ENCODE assay signal across 35 mouse cellular contexts in the genomic region with DNA sequence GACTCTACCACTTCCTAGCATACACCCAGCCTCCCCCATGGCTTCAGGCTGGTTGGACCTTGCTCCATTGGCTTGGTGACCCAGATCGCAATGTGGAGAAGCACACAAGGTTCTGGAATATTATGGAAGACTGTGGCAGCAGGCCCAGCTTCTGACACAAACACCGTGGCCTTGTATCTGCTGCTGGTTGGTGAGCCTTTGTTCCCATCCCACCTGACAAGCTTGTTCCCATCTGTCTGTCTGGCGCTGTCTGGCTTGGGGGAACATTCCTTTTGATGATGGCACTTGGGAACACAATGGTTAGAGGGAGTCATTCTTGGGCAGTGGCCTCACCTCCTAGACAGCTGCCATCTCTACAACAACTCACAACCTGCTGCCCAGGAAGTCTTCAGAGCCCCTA. TPM values are rescaled to one million over a fixed set of nuclear protein-coding genes. Genes with fewer than 3 reads are reported as not detected.
DNase-seq lines count a peak whose midpoint lies in the region; ATAC-seq and TF ChIP-seq lines count a peak whose summit lies in the region.
"Had no signal": no experiment of that assay in that cellular context is flagged by ENCODE, and none has a peak within 500 bp of the region (broad histone marks: within the 10 kb centered on the region; RNA-seq: fewer than 3 reads in every experiment).

No protein-coding gene starts in this region.

- no peak for TF ChIP-seq CTCF in liver, postnatal 0 days (IDR thresholded peaks at IDR 0.05; ENCODE audit: low read depth)
- TF ChIP-seq CTCF in brain, embryonic 14.5 days (IDR thresholded peaks at IDR 0.05; ENCODE audit: borderline replicate concordance, extremely low read depth, insufficient read depth, insufficient read length): no peak

- 77% methylated on average over 3 of the region's 3 CpGs for WGBS in heart, embryonic 10.5 days
- WGBS in liver, postnatal 0 days (ENCODE audit: insufficient replicate concordance): 78% methylated on average over 3 of the region's 3 CpGs
- WGBS in liver, embryonic 11.5 days: 82% methylated on average over 3 of the region's 3 CpGs
- 91% methylated on average over 3 of the region's 3 CpGs for WGBS in limb, embryonic 12.5 days

- H3K9ac ChIP-seq in liver, postnatal 0 days (replicated peaks): no peak overlapping the region
- no peak overlapping the region for H3K9ac ChIP-seq in liver, embryonic 11.5 days (ENCODE audit: low read depth, low read length)
- H3K9ac ChIP-seq in limb, embryonic 12.5 days (replicated peaks): no peak overlapping the region
- H3K9ac ChIP-seq: forebrain, embryonic 13.5 days; heart, embryonic 15.5 days; stomach, embryonic 15.5 days had no signal

- intact Hi-C loops in heart, postnatal 25 days (cut with DNase I): no loop called here

- no peak for TF ChIP-seq POLR2A in brain, embryonic 14.5 days (IDR thresholded peaks at IDR 0.05; ENCODE audit: borderline replicate concordance, extremely low read depth, insufficient read depth, insufficient read length, poor library complexity, severe bottlenecking)

- H3K36me3 ChIP-seq in heart, embryonic 10.5 days: peaks cover 24% of the 10 kb centered on the region
- H3K36me3 ChIP-seq in liver, postnatal 0 days (replicated peaks; ENCODE audit: insufficient read depth, low read length): no peaks in the 10 kb centered on the region
- no peaks in the 10 kb centered on the region for H3K36me3 ChIP-seq in liver, embryonic 11.5 days (ENCODE audit: control insufficient read depth, insufficient read depth, low read length)
- peaks cover 32% of the 10 kb centered on the region for H3K36me3 ChIP-seq in limb, embryonic 12.5 days
- H3K36me3 ChIP-seq: G1E; heart, embryonic 15.5 days; stomach, embryonic 15.5 days had no signal

- H3K4me1 ChIP-seq in heart, embryonic 10.5 days: peaks cover 96% of the 10 kb centered on the region
- peaks cover 3% of the 10 kb centered on the region; the same call in 1 of the 2 replicates for H3K4me1 ChIP-seq in liver, postnatal 0 days (ENCODE audit: insufficient read depth)
- peaks cover 11% of the 10 kb centered on the region for H3K4me1 ChIP-seq in liver, embryonic 11.5 days (replicated peaks; ENCODE audit: control insufficient read depth, insufficient read depth, low read length)
- H3K4me1 ChIP-seq in limb, embryonic 12.5 days (replicated peaks): peaks cover 56% of the 10 kb centered on the region

- 0 out of 2 replicates have a peak, but pooled peaks have one; percentile 17 for ATAC-seq in liver, postnatal 0 days
- no peak for ATAC-seq in liver, embryonic 11.5 days (replicated peaks; ENCODE audit: low FRiP score)
- ATAC-seq in limb, embryonic 12.5 days (ENCODE audit: insufficient number of reproducible peaks, insufficient read depth, low FRiP score, low TSS enrichment, low read depth): no peak
- ATAC-seq: activated CD4-positive, CD25-positive, alpha-beta regulatory T cell, adult 4 months; forebrain, embryonic 13.5 days; intestine, postnatal 0 days; midbrain, embryonic 16.5 days had no signal

- DNase-seq in heart, embryonic 10.5 days (ENCODE audit: low spot score): no peak
- DNase-seq in heart, postnatal 25 days (ENCODE audit: low spot score): no peak
- no peak for DNase-seq in liver, postnatal 0 days
- DNase-seq in liver, embryonic 11.5 days (ENCODE audit: low spot score): no peak
- peak; percentile 59 for DNase-seq in brain, embryonic 14.5 days (ENCODE audit: low read depth)
- no peak for DNase-seq in cerebellum, adult 8-10 months
- DNase-seq in urinary bladder, postnatal 36 days (ENCODE audit: low spot score in 2 of 2): no peak
- DNase-seq: adrenal gland, postnatal 14 days; cerebellum, adult 9-11 months; gastrocnemius, adult 2 months; heart, postnatal 4 days; kidney, postnatal 25 days; lung, adult 18-20 months; lung, postnatal 10 days; right cerebral cortex, adult 18-20 months; right cerebral cortex, postnatal 4 days; thymus, postnatal 36 days had no signal

- no peak overlapping the region for H3K4me2 ChIP-seq in liver, postnatal 0 days (ENCODE audit: low read depth, low read length)
- H3K4me2 ChIP-seq in liver, embryonic 11.5 days: no peak overlapping the region
- H3K4me2 ChIP-seq in limb, embryonic 12.5 days: no peak overlapping the region
- H3K4me2 ChIP-seq: forebrain, embryonic 13.5 days; heart, embryonic 15.5 days; stomach, embryonic 15.5 days had no signal

- H3K27me3 ChIP-seq in heart, embryonic 10.5 days (ENCODE audit: insufficient read depth, poor library complexity, severe bottlenecking): no peaks in the 10 kb centered on the region
- H3K27me3 ChIP-seq in liver, postnatal 0 days (ENCODE audit: insufficient read depth, low read length): no peaks in the 10 kb centered on the region
- H3K27me3 ChIP-seq in liver, embryonic 11.5 days (replicated peaks; ENCODE audit: control insufficient read depth, insufficient read depth, low read length): no peaks in the 10 kb centered on the region
- H3K27me3 ChIP-seq in limb, embryonic 12.5 days: no peaks in the 10 kb centered on the region; the same call in 1 of the 2 replicates
- H3K27me3 ChIP-seq: heart, embryonic 15.5 days; stomach, embryonic 15.5 days had no signal

- H3K4me3 ChIP-seq in heart, embryonic 10.5 days: no peak overlapping the region
- no peak overlapping the region for H3K4me3 ChIP-seq in liver, postnatal 0 days (ENCODE audit: low read depth, low read length)
- H3K4me3 ChIP-seq in liver, embryonic 11.5 days (ENCODE audit: low read depth, low read length): no peak overlapping the region
- H3K4me3 ChIP-seq in limb, embryonic 12.5 days (replicated peaks): no peak overlapping the region
- H3K4me3 ChIP-seq: erythroblast, embryonic 14.5 days; forebrain, embryonic 13.5 days; gastrocnemius, adult 2 months; heart, embryonic 15.5 days; stomach, embryonic 15.5 days had no signal

- H3K9me3 ChIP-seq in heart, embryonic 10.5 days: no peaks in the 10 kb centered on the region
- no peaks in the 10 kb centered on the region for H3K9me3 ChIP-seq in liver, postnatal 0 days (ENCODE audit: low read length)
- no peaks in the 10 kb centered on the region for H3K9me3 ChIP-seq in liver, embryonic 11.5 days (ENCODE audit: control insufficient read depth, low read length)
- no peaks in the 10 kb centered on the region for H3K9me3 ChIP-seq in limb, embryonic 12.5 days
- H3K9me3 ChIP-seq: forebrain, embryonic 13.5 days; G1E; heart, embryonic 15.5 days; stomach, embryonic 15.5 days had no signal

- TF ChIP-seq EP300 in liver, postnatal 0 days (IDR thresholded peaks at IDR 0.05; ENCODE audit: low read depth): no peak

- 0 out of 2 replicates have a peak overlapping the region, but pooled peaks have one; percentile 30 for H3K27ac ChIP-seq in heart, embryonic 10.5 days
- no peak overlapping the region for H3K27ac ChIP-seq in liver, postnatal 0 days (ENCODE audit: low read depth)
- H3K27ac ChIP-seq in liver, embryonic 11.5 days (ENCODE audit: low read depth, low read length): no peak overlapping the region
- H3K27ac ChIP-seq in limb, embryonic 12.5 days: peak overlapping the region; percentile 64
- H3K27ac ChIP-seq: gastrocnemius, adult 2 months; heart, embryonic 15.5 days; stomach, embryonic 15.5 days had no signal

RNA-seq across cellular contexts. Expression of a gene that starts 12.6 kb away (rescaled TPM):
- 11.1 and 11.8 TPM in 2 replicates for polyA plus RNA-seq in heart, embryonic 10.5 days (2016; fragmentation: Nextera tagmentation; extraction: Ambion mirVana)
- total RNA-seq in heart, postnatal 25 days (2021): 1 to 10 TPM; 6.9 to 7.3 TPM
- polyA plus RNA-seq in liver, postnatal 0 days (2015; fragmentation: Nextera tagmentation; extraction: Ambion mirVana): 0.15 and 0.17 TPM in 2 replicates
- 2.6 and 3.2 TPM in 2 replicates for polyA plus RNA-seq in liver, embryonic 11.5 days (2014; fragmentation: Nextera tagmentation; extraction: Ambion mirVana)
- polyA plus RNA-seq in brain, embryonic 14.5 days (2012; rRNA removed): 90.4 and 118 TPM in 2 replicates
- polyA plus RNA-seq in limb, embryonic 12.5 days (2016; fragmentation: Nextera tagmentation; extraction: Ambion mirVana): 10.1 and 11.6 TPM in 2 replicates
- total RNA-seq: liver, adult 2 months had no signal
- polyA plus RNA-seq: activated CD4-positive, CD25-positive, alpha-beta regulatory T cell, adult 4 months; G1E had no signal

RNA-seq across cellular contexts. Expression of a gene that starts 33.4 kb away (rescaled TPM):
- polyA plus RNA-seq in heart, embryonic 10.5 days (2016; fragmentation: Nextera tagmentation; extraction: Ambion mirVana): 0.55 and 0.84 TPM in 2 replicates
- not detected for total RNA-seq in heart, postnatal 25 days (2021)
- polyA plus RNA-seq in liver, postnatal 0 days (2015; fragmentation: Nextera tagmentation; extraction: Ambion mirVana): 0.07 and 0.15 TPM in 2 replicates
- polyA plus RNA-seq in liver, embryonic 11.5 days (2014; fragmentation: Nextera tagmentation; extraction: Ambion mirVana): not detected in 2 replicates
- polyA plus RNA-seq in brain, embryonic 14.5 days (2012; rRNA removed): 1.1 and 1.4 TPM in 2 replicates
- not detected in 2 replicates for polyA plus RNA-seq in limb, embryonic 12.5 days (2016; fragmentation: Nextera tagmentation; extraction: Ambion mirVana)
- total RNA-seq: adrenal gland, postnatal 14 days; CH12.LX; common myeloid progenitor, adult 5-6 weeks; G1E; gastrocnemius, adult 2 months; gastrocnemius, postnatal 4 days; liver, adult 2 months had no signal
- polyA plus RNA-seq: activated CD4-positive, CD25-positive, alpha-beta regulatory T cell, adult 4 months; erythroblast, embryonic 14.5 days; G1E; intestine, postnatal 0 days; kidney, embryonic 14.5 days; liver, adult 2 months had no signal

RNA-seq across cellular contexts. Expression of a gene that starts 51.9 kb away (rescaled TPM):
- 0.54 TPM in 1 of 2 replicates, not detected in the other for polyA plus RNA-seq in heart, embryonic 10.5 days (2016; fragmentation: Nextera tagmentation; extraction: Ambion mirVana)
- total RNA-seq in heart, postnatal 25 days (2021): not detected
- 0.21 TPM in 1 of 2 replicates, not detected in the other for polyA plus RNA-seq in liver, postnatal 0 days (2015; fragmentation: Nextera tagmentation; extraction: Ambion mirVana)
- 0.81 and 1.1 TPM in 2 replicates for polyA plus RNA-seq in liver, embryonic 11.5 days (2014; fragmentation: Nextera tagmentation; extraction: Ambion mirVana)
- polyA plus RNA-seq in brain, embryonic 14.5 days (2012; rRNA removed): 0.45 and 0.72 TPM in 2 replicates
- 0.70 TPM in 1 of 2 replicates, not detected in the other for polyA plus RNA-seq in limb, embryonic 12.5 days (2016; fragmentation: Nextera tagmentation; extraction: Ambion mirVana)
- total RNA-seq: adrenal gland, postnatal 14 days; CH12.LX; common myeloid progenitor, adult 5-6 weeks; heart, adult 8-10 months; left cerebral cortex, postnatal 14 days; liver, adult 2 months had no signal
- polyA plus RNA-seq: activated CD4-positive, CD25-positive, alpha-beta regulatory T cell, adult 4 months; erythroblast, embryonic 14.5 days; frontal cortex, adult 2 months; G1E; kidney, embryonic 14.5 days; liver, adult 2 months had no signal

RNA-seq across cellular contexts. Expression of a gene that starts 54.9 kb away (rescaled TPM):
- not detected in 2 replicates for polyA plus RNA-seq in heart, embryonic 10.5 days (2016; fragmentation: Nextera tagmentation; extraction: Ambion mirVana)
- 1 to 10 TPM; 1.6 to 2.2 TPM for total RNA-seq in heart, postnatal 25 days (2021)
- polyA plus RNA-seq in liver, postnatal 0 days (2015; fragmentation: Nextera tagmentation; extraction: Ambion mirVana): 0.75 and 1.6 TPM in 2 replicates
- 0.22 and 0.25 TPM in 2 replicates for polyA plus RNA-seq in liver, embryonic 11.5 days (2014; fragmentation: Nextera tagmentation; extraction: Ambion mirVana)
- 0.62 and 2.5 TPM in 2 replicates for polyA plus RNA-seq in brain, embryonic 14.5 days (2012; rRNA removed)
- polyA plus RNA-seq in limb, embryonic 12.5 days (2016; fragmentation: Nextera tagmentation; extraction: Ambion mirVana): not detected in 2 replicates
- total RNA-seq: CH12.LX; common myeloid progenitor, adult 5-6 weeks; liver, adult 2 months had no signal
- polyA plus RNA-seq: activated CD4-positive, CD25-positive, alpha-beta regulatory T cell, adult 4 months; forebrain, embryonic 13.5 days; frontal cortex, adult 2 months; G1E; liver, adult 2 months; neural tube, embryonic 14.5 days had no signal

Comparison
In these comparisons a context has a peak if more than half of its experiments do, and no peak if none do; other contexts are left out.
1. H3K27ac ChIP-seq: peak in heart, embryonic 10.5 days (single experiment) and limb, embryonic 12.5 days (single experiment); none in liver, postnatal 0 days (single experiment) and liver, embryonic 11.5 days (single experiment).